Comparison of ENCODE assay signal across 8 mouse cellular contexts in the genomic region with DNA sequence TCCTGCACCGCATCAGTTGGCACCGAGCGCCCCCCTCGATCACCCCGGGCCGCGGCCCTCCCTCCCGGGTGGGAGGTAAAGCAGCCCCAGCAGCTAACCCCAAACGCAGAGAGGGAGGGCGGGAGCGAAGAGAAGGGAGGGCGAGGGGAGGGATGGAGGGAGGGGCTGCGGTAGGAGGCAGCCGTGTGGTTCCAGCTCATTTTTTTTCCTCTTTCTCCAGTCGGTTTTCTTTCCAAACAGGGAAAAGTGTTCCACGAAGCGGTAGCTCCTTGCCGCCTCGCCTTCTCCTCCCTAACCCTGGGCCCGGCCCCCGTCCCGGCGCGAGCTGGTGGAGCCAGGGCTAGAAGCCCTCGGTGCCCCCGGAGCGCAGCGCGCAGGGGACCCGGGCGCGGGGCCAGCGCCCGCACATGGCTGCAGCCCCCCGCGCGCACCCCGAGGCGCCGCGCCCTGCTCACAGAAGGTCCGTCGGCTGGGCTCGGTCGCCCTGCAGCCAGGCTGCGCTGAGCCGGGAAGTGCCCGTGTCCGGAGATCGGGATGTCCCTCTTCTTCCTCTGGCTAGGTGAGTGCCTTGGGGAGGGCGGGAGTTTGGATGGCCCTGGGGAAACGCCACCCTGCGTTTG. TPM values are rescaled to one million over a fixed set of nuclear protein-coding genes. Genes with fewer than 3 reads are reported as not detected.
DNase-seq lines count a peak whose midpoint lies in the region; TF ChIP-seq lines count a peak whose summit lies in the region.

A gene (plus strand): TSS at position 162 of the 620 bp plus-strand sequence.

- TF ChIP-seq POLR2A in ES-Bruce4 (IDR thresholded peaks at IDR 0.05; ENCODE audit: insufficient read depth, low read length) = no peak

- H3K9me3 ChIP-seq in ES-Bruce4 (replicated peaks; ENCODE audit: control insufficient read depth, insufficient read depth, low read length, poor library complexity, severe bottlenecking) = no peaks in the 10 kb centered on the region
- H3K9me3 ChIP-seq in megakaryocyte, embryonic 14.5 days = no peaks in the 10 kb centered on the region

- intact Hi-C loops in heart, postnatal 25 days (cut with DNase I) = no loop called here

- no peak for TF ChIP-seq CTCF in ES-Bruce4 (IDR thresholded peaks at IDR 0.05; ENCODE audit: low read depth, low read length)

- H3K27ac ChIP-seq in ES-Bruce4 (ENCODE audit: insufficient read depth, low read length) = no peak within 1 kb of the TSS

- 3% methylated on average over 53 of the region's 53 CpGs for whole genome bisulfite sequencing in large intestine, adult 2 months

- no peaks in the 10 kb centered on the region; the same call in 1 of the 2 replicates for H3K27me3 ChIP-seq in ES-Bruce4 (ENCODE audit: control insufficient read depth, insufficient read depth, low read length, poor library complexity, severe bottlenecking)
- H3K27me3 ChIP-seq in megakaryocyte, embryonic 14.5 days (replicated peaks) = peaks cover 62% of the 10 kb centered on the region

- H3K36me3 ChIP-seq in ES-Bruce4 (ENCODE audit: control insufficient read depth, insufficient read depth, low read length, poor library complexity, severe bottlenecking) = no peaks in the 10 kb centered on the region
- no peaks in the 10 kb centered on the region for H3K36me3 ChIP-seq in megakaryocyte, embryonic 14.5 days (replicated peaks; ENCODE audit: low read length)

- H3K4me3 ChIP-seq in ES-Bruce4 (ENCODE audit: low read depth, low read length) = peak within 1 kb of the TSS; percentile 67
- peak within 1 kb of the TSS; percentile 14 for H3K4me3 ChIP-seq in megakaryocyte, embryonic 14.5 days (replicated peaks)

- TF ChIP-seq EP300 in ES-Bruce4 (IDR thresholded peaks at IDR 0.05; ENCODE audit: insufficient read depth, low read depth, low read length) = no peak

- peak within 1 kb of the TSS; percentile 68 for H3K9ac ChIP-seq in ES-Bruce4 (ENCODE audit: low read depth, poor library complexity, severe bottlenecking)

- no peaks in the 10 kb centered on the region for H3K4me1 ChIP-seq in ES-Bruce4 (ENCODE audit: control insufficient read depth, insufficient read depth, low read length)
- H3K4me1 ChIP-seq in megakaryocyte, embryonic 14.5 days = 0 out of 2 replicates have a peak, but pooled peaks cover 3% of the 10 kb centered on the region

- peak; percentile 90 for DNase-seq in heart, adult 11 months
- DNase-seq in heart, postnatal 25 days (ENCODE audit: low spot score) = no peak
- DNase-seq in cerebellum, postnatal 14 days = peak; percentile 70 to 72
- DNase-seq in gonadal fat pad, adult 2 months (ENCODE audit: low read depth) = no peak
- no peak for DNase-seq in large intestine, adult 2 months (ENCODE audit: low read depth, low spot score)
- peak; percentile 59 for DNase-seq in yolk sac, embryonic 10.5 days (ENCODE audit: low spot score)

RNA-seq across cellular contexts. Expression of the gene that starts here (rescaled TPM):
- 1 to 10 TPM; 3.4 to 7.0 TPM for total RNA-seq in heart, postnatal 25 days (2021)
- polyA plus RNA-seq in ES-Bruce4 (2011; ENCODE audit: insufficient read depth, insufficient read length, low read depth, missing spikeins) = 3.5 and 3.9 TPM in 2 replicates
- 26.5 and 27.7 TPM in 2 replicates for polyA plus RNA-seq in gonadal fat pad, adult 2 months (2012; rRNA removed)
- polyA plus RNA-seq in large intestine, adult 2 months (2012; rRNA removed) = 10.6 and 20.8 TPM in 2 replicates
- polyA plus RNA-seq in megakaryocyte, embryonic 14.5 days (2012; ENCODE audit: insufficient read depth, low replicate concordance) = 1.1 TPM in 1 of 2 replicates, not detected in the other

Comparison
In these comparisons a context has a peak if more than half of its experiments do, and no peak if none do; other contexts are left out.
1. DNase-seq: peak in heart, adult 11 months (single experiment), cerebellum, postnatal 14 days (2 of 2) and yolk sac, embryonic 10.5 days (single experiment); none in heart, postnatal 25 days (single experiment), gonadal fat pad, adult 2 months (single experiment) and large intestine, adult 2 months (single experiment).